Mouse (Mus musculus): Measurements from ENCODE around the gene Iqschfp. TPM values are rescaled to one million over a fixed set of nuclear protein-coding genes. Genes with fewer than 3 reads are reported as not detected.

Iqschfp gene
- polyA plus RNA-seq, 2 experiments, result 0.33 TPM; not detected in 1

DNA sequence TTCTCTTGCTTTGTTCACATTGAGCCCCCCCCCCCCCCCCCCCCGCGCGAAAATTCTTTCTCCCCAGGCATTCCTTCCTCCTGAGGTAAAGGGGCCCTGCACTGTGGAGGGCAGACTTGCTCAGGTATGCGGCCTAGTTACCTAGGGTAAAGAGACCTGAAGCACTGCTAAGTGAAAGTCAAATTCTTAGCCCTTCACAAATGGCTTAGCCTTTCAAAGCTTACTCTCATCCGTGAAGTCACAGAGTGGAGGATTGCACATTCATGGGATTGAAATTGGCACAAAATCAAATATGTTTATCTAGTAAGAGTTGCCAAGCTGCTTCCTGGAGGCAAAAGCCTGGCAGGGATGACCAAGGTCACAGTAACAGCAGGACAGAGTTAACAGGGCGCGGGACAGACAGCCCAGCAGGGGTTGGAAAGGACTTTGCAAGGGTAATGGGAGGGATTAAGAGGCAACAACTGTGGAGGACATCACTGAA, 642.6 kb downstream of the Iqschfp start:
- Histone ChIP-seq H3K27ac (replicated peaks; ENCODE audit: low read depth, low read length) (no peak overlapping the region), H3K9me3 (ENCODE audit: control insufficient read depth, low read length) (no peaks in the 10 kb centered on the region), H3K36me3 (ENCODE audit: control insufficient read depth, insufficient read depth, low read length) (no peaks in the 10 kb centered on the region), H3K9ac (ENCODE audit: low read depth, low read length, severe bottlenecking) (no peak overlapping the region), H3K27me3 (ENCODE audit: control insufficient read depth, insufficient read depth, low read length) (no peaks in the 10 kb centered on the region), H3K4me3 (replicated peaks; ENCODE audit: low read length) (no peak overlapping the region), H3K4me1 (ENCODE audit: control insufficient read depth, insufficient read depth, low read length) (peaks cover 6% of the 10 kb centered on the region; the same call in 1 of the 2 replicates), H3K4me2 (replicated peaks; ENCODE audit: low read depth, low read length, severe bottlenecking) (no peak overlapping the region)
- 22% methylated on average over 5 of the region's 7 CpGs for WGBS
- no peak for TF ChIP-seq POLR2A (IDR thresholded peaks at IDR 0.05; ENCODE audit: borderline replicate concordance, extremely low read depth, insufficient read depth, insufficient read length)
- no peak for ATAC-seq (ENCODE audit: low FRiP score, low read depth)
- no peak for DNase-seq (ENCODE audit: low spot score)

DNA sequence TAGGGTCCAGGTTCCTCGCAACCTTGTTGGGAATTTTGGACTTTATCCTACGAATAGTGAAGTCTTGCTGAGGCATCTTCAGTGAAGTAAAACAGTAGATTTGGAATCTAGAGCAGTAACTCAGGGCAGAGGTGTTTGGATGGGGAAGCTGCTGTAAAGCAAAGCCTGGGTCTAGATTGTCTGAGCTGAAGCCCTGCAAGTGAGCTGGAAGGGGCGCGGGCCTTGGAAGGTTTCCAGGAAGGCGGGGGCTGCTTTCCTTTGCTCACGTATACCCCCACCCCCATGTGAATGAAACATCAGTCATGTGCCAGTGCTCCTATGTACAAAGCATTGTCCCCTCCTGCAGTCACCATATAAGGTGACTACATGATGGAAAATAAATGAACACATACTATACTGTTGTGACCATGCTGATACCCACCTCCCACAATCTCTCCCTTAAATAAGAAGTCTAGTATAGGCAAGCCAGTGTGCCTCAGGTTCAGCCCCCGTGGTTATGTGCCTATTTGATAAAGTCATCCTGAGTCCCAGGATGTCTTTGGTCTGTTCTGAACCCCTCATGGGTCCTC, 643.2 kb downstream of the Iqschfp start:
- no peak for ATAC-seq (ENCODE audit: low FRiP score, low read depth)
- Histone ChIP-seq H3K36me3 (ENCODE audit: control insufficient read depth, insufficient read depth, low read length) (no peaks in the 10 kb centered on the region), H3K9ac (ENCODE audit: low read depth, low read length, severe bottlenecking) (no peak overlapping the region), H3K4me2 (replicated peaks; ENCODE audit: low read depth, low read length, severe bottlenecking) (no peak overlapping the region), H3K27me3 (ENCODE audit: control insufficient read depth, insufficient read depth, low read length) (no peaks in the 10 kb centered on the region), H3K27ac (replicated peaks; ENCODE audit: low read depth, low read length) (no peak overlapping the region), H3K4me1 (ENCODE audit: control insufficient read depth, insufficient read depth, low read length) (peaks cover 6% of the 10 kb centered on the region; the same call in 1 of the 2 replicates), H3K4me3 (replicated peaks; ENCODE audit: low read length) (no peak overlapping the region), H3K9me3 (ENCODE audit: control insufficient read depth, low read length) (no peaks in the 10 kb centered on the region)
- TF ChIP-seq POLR2A (IDR thresholded peaks at IDR 0.05; ENCODE audit: borderline replicate concordance, extremely low read depth, insufficient read depth, insufficient read length), result no peak
- no peak for DNase-seq (ENCODE audit: low spot score)
- WGBS, result 77% methylated on average over 7 of the region's 7 CpGs

DNA sequence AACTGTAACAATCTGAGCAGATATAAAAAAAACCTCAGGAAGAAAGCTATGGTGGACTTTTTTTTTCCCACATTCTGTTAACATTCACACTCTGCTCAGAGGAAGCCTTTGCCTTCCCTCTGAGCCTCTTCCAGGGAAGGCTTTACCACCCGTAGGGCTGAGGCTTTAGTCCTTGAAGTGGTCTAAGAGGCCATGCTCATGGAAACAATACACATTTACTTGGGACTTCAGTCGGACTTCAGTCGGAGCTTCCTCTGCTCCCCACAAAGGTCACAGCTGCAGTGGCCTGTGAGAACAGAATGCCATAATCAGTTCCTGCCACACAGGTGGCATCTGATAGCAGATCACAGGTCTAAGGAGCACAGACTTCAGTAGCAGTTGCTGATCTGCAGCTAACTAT, 644.0 kb downstream of the Iqschfp start:
- H3K9me3 ChIP-seq (ENCODE audit: control insufficient read depth, low read length), result no peaks in the 10 kb centered on the region
- ATAC-seq (ENCODE audit: low FRiP score, low read depth), result no peak
- H3K27ac ChIP-seq (replicated peaks; ENCODE audit: low read depth, low read length), result no peak overlapping the region
- H3K4me2 ChIP-seq (replicated peaks; ENCODE audit: low read depth, low read length, severe bottlenecking), result no peak overlapping the region
- no peak overlapping the region for H3K4me3 ChIP-seq (replicated peaks; ENCODE audit: low read length)
- 66% methylated on average over 3 of the region's 3 CpGs for WGBS
- H3K36me3 ChIP-seq (ENCODE audit: control insufficient read depth, insufficient read depth, low read length), result no peaks in the 10 kb centered on the region
- no peaks in the 10 kb centered on the region for H3K27me3 ChIP-seq (ENCODE audit: control insufficient read depth, insufficient read depth, low read length)
- TF ChIP-seq POLR2A (IDR thresholded peaks at IDR 0.05; ENCODE audit: borderline replicate concordance, extremely low read depth, insufficient read depth, insufficient read length), result no peak
- DNase-seq (ENCODE audit: low spot score), result no peak
- peaks cover 6% of the 10 kb centered on the region; the same call in 1 of the 2 replicates for H3K4me1 ChIP-seq (ENCODE audit: control insufficient read depth, insufficient read depth, low read length)
- no peak overlapping the region for H3K9ac ChIP-seq (ENCODE audit: low read depth, low read length, severe bottlenecking)

DNA sequence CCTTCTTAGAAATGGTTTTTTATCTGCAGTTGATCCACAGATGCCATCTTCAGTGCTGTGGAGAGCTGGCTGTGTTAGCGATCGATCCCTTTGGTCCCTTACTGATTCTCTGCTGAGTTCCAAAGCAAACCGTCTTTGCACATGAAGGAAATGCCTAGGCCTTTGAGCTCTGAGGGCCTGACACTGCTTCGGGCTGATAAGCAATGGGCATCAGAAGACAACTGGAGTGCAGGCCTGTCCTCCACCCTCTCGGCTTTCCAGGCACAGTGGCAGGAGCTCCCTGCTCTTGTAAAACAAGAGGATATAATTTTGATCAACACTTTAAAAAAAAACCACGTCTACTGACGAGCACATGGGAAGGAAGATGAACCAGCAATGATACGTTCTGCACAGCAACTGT, 649.7 kb downstream of the Iqschfp start:
- H3K9me3 ChIP-seq (ENCODE audit: control insufficient read depth, low read length), result no peaks in the 10 kb centered on the region
- no peak overlapping the region for H3K4me2 ChIP-seq (replicated peaks; ENCODE audit: low read depth, low read length, severe bottlenecking)
- H3K27ac ChIP-seq (replicated peaks; ENCODE audit: low read depth, low read length), result no peak overlapping the region
- 0 out of 2 replicates have a peak, but pooled peaks cover 3% of the 10 kb centered on the region for H3K4me1 ChIP-seq (ENCODE audit: control insufficient read depth, insufficient read depth, low read length)
- ATAC-seq (ENCODE audit: low FRiP score, low read depth) (no peak), DNase-seq (ENCODE audit: low spot score) (no peak)
- 84% methylated on average over 8 of the region's 8 CpGs for WGBS
- H3K27me3 ChIP-seq (ENCODE audit: control insufficient read depth, insufficient read depth, low read length), result no peaks in the 10 kb centered on the region
- no peak for TF ChIP-seq POLR2A (IDR thresholded peaks at IDR 0.05; ENCODE audit: borderline replicate concordance, extremely low read depth, insufficient read depth, insufficient read length)
- no peak overlapping the region for H3K9ac ChIP-seq (ENCODE audit: low read depth, low read length, severe bottlenecking)
- H3K4me3 ChIP-seq (replicated peaks; ENCODE audit: low read length), result no peak overlapping the region
- H3K36me3 ChIP-seq (ENCODE audit: control insufficient read depth, insufficient read depth, low read length), result no peaks in the 10 kb centered on the region

DNA sequence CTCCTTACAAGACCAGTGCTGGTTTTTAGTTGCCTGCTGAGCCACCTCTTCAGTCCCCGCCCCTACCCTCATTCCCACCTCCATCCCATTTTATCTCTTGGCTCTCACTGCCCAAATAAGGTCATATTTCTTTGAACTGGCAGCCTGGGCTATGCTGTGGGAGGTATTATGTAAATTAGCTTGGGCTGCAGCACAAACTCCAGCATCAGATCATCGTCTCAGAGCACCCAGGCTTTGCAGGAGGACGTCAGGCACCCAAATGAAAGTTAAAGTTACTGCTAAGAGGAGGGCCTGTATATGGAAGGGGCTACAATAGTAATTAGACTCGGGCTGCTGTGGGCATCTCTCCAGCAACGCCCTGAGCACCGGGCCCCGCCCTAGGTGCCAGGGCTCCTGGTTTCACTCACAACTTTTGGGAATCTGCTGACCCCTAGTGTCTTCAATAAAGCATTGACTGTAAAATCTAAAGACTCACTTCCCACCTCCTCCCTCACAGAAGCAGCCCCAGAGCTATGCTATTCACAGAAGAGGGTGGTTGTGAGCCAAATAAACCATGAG, 651.0 kb downstream of the Iqschfp start:
- Histone ChIP-seq H3K4me2 (replicated peaks; ENCODE audit: low read depth, low read length, severe bottlenecking) (peak overlapping the region; percentile 45), H3K4me3 (replicated peaks; ENCODE audit: low read length) (0 out of 2 replicates have a peak overlapping the region, but pooled peaks have one; percentile 19), H3K27ac (replicated peaks; ENCODE audit: low read depth, low read length) (no peak overlapping the region), H3K27me3 (ENCODE audit: control insufficient read depth, insufficient read depth, low read length) (no peaks in the 10 kb centered on the region), H3K9me3 (ENCODE audit: control insufficient read depth, low read length) (no peaks in the 10 kb centered on the region), H3K4me1 (ENCODE audit: control insufficient read depth, insufficient read depth, low read length) (0 out of 2 replicates have a peak, but pooled peaks cover 3% of the 10 kb centered on the region), H3K36me3 (ENCODE audit: control insufficient read depth, insufficient read depth, low read length) (no peaks in the 10 kb centered on the region), H3K9ac (ENCODE audit: low read depth, low read length, severe bottlenecking) (no peak overlapping the region)
- TF ChIP-seq POLR2A (IDR thresholded peaks at IDR 0.05; ENCODE audit: borderline replicate concordance, extremely low read depth, insufficient read depth, insufficient read length), result no peak
- ATAC-seq (ENCODE audit: low FRiP score, low read depth), result 0 out of 2 replicates have a peak, but pooled peaks have one; percentile 50
- DNase-seq (ENCODE audit: low spot score), result peak; percentile 38
- WGBS, result 6% methylated on average over 7 of the region's 7 CpGs

Data from limb, embryonic 14.5 days (tissue).